Mouse (Mus musculus) activated CD4-positive, CD25-positive, alpha-beta regulatory T cell, adult 9 weeks (primary cell): ENCODE data around the gene Gpm6b. TPM values are rescaled to one million over a fixed set of nuclear protein-coding genes. Genes with fewer than 3 reads are reported as not detected.

Experiments used
- polyA plus RNA-seq: library from polyadenylated mRNA; unstranded; fragments of 100-300 nt; shearing (Covaris generic); gene quantifications from one replicate; pipeline ENCODE4 v1.2.1, GENCODE M21; 2017

Gene Gpm6b
- 24.5 TPM for polyA plus RNA-seq

GRCm38 (mm10) chrX:166238831-166239460 lies at the start of gene Gpm6b:
Gpm6b (plus strand) TSS chrX:166238911.

Other genes with a start within 250 kb of the Gpm6b start
- 18.8 TPM for gene Gemin8, start 68.5 kb upstream of the Gpm6b start, polyA plus RNA-seq
- gene Trappc2, start 201.7 kb downstream of the Gpm6b start, polyA plus RNA-seq = 23.9 TPM
- 6.7 TPM for gene Ofd1, start 201.8 kb downstream of the Gpm6b start, polyA plus RNA-seq
- 40.6 TPM for gene Rab9, start 241.0 kb downstream of the Gpm6b start, polyA plus RNA-seq